Mouse (Mus musculus): ENCODE results near the gene Ankrd50. TPM values are rescaled to one million over a fixed set of nuclear protein-coding genes. Genes with fewer than 3 reads are reported as not detected.

Gene Ankrd50
- polyA plus RNA-seq, 1 experiment from 2014 or later, result 19.0 TPM

DNA sequence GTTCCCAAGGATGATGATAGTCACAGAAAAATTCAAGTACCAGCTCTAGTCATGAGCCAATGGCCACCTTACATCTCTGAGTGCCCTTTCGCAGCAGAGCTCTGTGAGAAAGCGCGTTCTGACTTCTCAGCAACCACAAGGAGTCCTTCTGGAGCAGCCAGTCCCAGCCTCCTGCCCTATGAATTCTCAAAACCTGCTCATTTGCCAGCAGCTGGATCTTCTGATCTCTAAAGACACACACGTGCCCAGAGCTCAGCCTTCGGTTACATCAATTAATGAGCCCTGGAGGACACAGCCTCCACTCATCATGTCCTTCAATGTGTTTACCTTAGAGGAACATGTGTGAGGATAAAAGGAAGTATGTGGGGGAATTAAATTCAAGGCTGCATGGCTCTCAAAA, 53.2 kb downstream of the Ankrd50 start:
- Histone ChIP-seq H3K9me3 (ENCODE audit: control insufficient read depth, low read length) (no peaks in the 10 kb centered on the region), H3K4me1 (ENCODE audit: control insufficient read depth in 2 of 2, insufficient read depth in 2 of 2, low read length in 2 of 2) (peaks cover 3 to 6% of the 10 kb centered on the region in 2 experiments; a peak in 2 of 4 replicates), H3K27me3 (ENCODE audit: control insufficient read depth, insufficient read depth, low read length) (no peaks in the 10 kb centered on the region), H3K27ac (replicated peaks in 1 of 2; ENCODE audit: control insufficient read depth in 1 of 2, insufficient read depth in 1 of 2, low read depth in 2 of 2, low read length in 2 of 2) (no peak overlapping the region), H3K4me3 (ENCODE audit: control insufficient read depth in 1 of 2, insufficient read depth in 1 of 2, low read depth in 1 of 2, low read length in 2 of 2) (no peak overlapping the region), H3K4me2 (ENCODE audit: low read length) (no peak overlapping the region), H3K9ac (ENCODE audit: low read length) (no peak overlapping the region), H3K36me3 (ENCODE audit: control insufficient read depth, insufficient read depth, low read length) (no peaks in the 10 kb centered on the region)
- 84% methylated on average over 5 of the region's 5 CpGs for WGBS
- no peak for ATAC-seq (ENCODE audit: insufficient number of reproducible peaks, insufficient read depth, low FRiP score, low read depth)

DNA sequence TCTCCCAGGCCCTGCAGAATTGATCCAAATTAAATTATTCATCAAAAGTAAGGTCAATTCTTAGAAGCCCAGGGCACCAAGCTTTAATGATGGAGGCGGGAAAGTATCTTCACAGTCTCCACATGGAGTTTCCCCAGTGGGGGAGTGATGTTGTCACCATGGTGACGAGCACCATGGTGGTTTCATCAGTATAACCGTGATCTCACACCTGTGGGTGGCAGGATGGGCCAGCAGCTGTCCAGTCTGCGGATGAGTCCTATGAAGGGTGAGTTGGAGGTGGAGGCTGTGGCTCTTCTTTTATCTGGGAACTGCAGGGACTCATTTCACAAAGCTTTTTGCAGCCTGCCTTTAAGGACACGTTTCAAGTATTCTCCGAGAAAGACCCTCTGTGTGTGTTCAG, 53.6 kb downstream of the Ankrd50 start:
- Histone ChIP-seq H3K4me3 (ENCODE audit: control insufficient read depth in 1 of 2, insufficient read depth in 1 of 2, low read depth in 1 of 2, low read length in 2 of 2) (no peak overlapping the region), H3K9ac (ENCODE audit: low read length) (no peak overlapping the region), H3K4me1 (ENCODE audit: control insufficient read depth in 2 of 2, insufficient read depth in 2 of 2, low read length in 2 of 2) (peaks cover 3 to 6% of the 10 kb centered on the region in 2 experiments; a peak in 2 of 4 replicates), H3K36me3 (ENCODE audit: control insufficient read depth, insufficient read depth, low read length) (no peaks in the 10 kb centered on the region), H3K27ac (replicated peaks in 1 of 2; ENCODE audit: control insufficient read depth in 1 of 2, insufficient read depth in 1 of 2, low read depth in 2 of 2, low read length in 2 of 2) (no peak overlapping the region), H3K27me3 (ENCODE audit: control insufficient read depth, insufficient read depth, low read length) (no peaks in the 10 kb centered on the region), H3K4me2 (ENCODE audit: low read length) (no peak overlapping the region), H3K9me3 (ENCODE audit: control insufficient read depth, low read length) (no peaks in the 10 kb centered on the region)
- no peak for ATAC-seq (ENCODE audit: insufficient number of reproducible peaks, insufficient read depth, low FRiP score, low read depth)
- WGBS, result 78% methylated on average over 6 of the region's 6 CpGs

DNA sequence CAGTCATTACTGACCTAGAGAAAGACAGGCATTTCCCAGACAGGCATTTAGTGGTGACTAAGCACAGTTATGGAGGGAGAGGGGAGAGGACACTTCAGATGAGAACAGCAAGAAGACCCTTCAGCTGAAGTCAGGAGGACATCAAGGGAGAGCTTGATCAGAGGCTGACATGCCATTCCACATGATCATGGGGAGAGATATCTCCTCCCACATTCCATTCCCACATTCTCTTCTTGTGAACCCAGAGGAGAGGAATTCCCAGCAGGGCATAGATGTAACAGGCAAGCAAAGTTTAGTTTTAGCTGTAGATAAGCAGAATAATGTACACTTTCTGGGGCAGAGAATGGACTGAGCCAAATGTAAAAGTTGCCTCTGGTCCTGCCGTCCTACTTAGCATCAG, 57.4 kb downstream of the Ankrd50 start:
- H3K27me3 ChIP-seq (ENCODE audit: control insufficient read depth, insufficient read depth, low read length), result no peaks in the 10 kb centered on the region
- no peak overlapping the region for H3K4me3 ChIP-seq (ENCODE audit: control insufficient read depth in 1 of 2, insufficient read depth in 1 of 2, low read depth in 1 of 2, low read length in 2 of 2)
- H3K9me3 ChIP-seq (ENCODE audit: control insufficient read depth, low read length), result no peaks in the 10 kb centered on the region
- 43% methylated on average over 1 of the region's 1 CpGs for WGBS
- H3K4me1 ChIP-seq (ENCODE audit: control insufficient read depth in 2 of 2, insufficient read depth in 2 of 2, low read length in 2 of 2), result peaks cover 0 to 2% of the 10 kb centered on the region in 2 experiments; a peak in 1 of 4 replicates
- H3K27ac ChIP-seq (replicated peaks in 1 of 2; ENCODE audit: control insufficient read depth in 1 of 2, insufficient read depth in 1 of 2, low read depth in 2 of 2, low read length in 2 of 2), result no peak overlapping the region
- H3K4me2 ChIP-seq (ENCODE audit: low read length), result no peak overlapping the region
- no peak overlapping the region for H3K9ac ChIP-seq (ENCODE audit: low read length)
- H3K36me3 ChIP-seq (ENCODE audit: control insufficient read depth, insufficient read depth, low read length), result no peaks in the 10 kb centered on the region
- no peak for ATAC-seq (ENCODE audit: insufficient number of reproducible peaks, insufficient read depth, low FRiP score, low read depth)

DNA sequence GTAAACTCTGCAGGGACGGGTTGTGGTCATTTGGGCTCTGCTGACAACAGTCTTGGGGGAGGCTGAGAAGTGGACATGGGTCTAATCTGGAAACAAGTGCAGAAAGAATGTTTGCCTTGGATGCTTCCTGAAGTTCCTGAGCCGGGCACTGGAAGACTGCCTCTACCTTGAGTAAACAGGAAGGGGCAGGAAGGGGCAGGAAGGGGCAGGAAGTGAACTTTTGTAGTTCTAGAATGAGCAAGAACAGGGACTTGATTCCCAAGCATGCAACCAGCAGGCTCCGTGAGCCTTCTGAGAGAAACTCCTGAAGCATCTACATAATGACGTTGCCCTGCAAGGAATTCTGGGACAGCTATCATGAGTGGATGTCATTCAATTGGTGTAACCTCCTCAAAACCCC, 60.7 kb downstream of the Ankrd50 start:
- H3K36me3 ChIP-seq (ENCODE audit: control insufficient read depth, insufficient read depth, low read length), result no peaks in the 10 kb centered on the region
- no peak overlapping the region for H3K4me2 ChIP-seq (ENCODE audit: low read length)
- no peak for ATAC-seq (ENCODE audit: insufficient number of reproducible peaks, insufficient read depth, low FRiP score, low read depth)
- WGBS, result 36% methylated on average over 4 of the region's 4 CpGs
- H3K4me1 ChIP-seq (ENCODE audit: control insufficient read depth in 2 of 2, insufficient read depth in 2 of 2, low read length in 2 of 2), result peaks cover 0 to 2% of the 10 kb centered on the region in 2 experiments; a peak in 1 of 4 replicates
- no peak overlapping the region for H3K4me3 ChIP-seq (ENCODE audit: control insufficient read depth in 1 of 2, insufficient read depth in 1 of 2, low read depth in 1 of 2, low read length in 2 of 2)
- H3K9me3 ChIP-seq (ENCODE audit: control insufficient read depth, low read length), result no peaks in the 10 kb centered on the region
- no peak overlapping the region for H3K27ac ChIP-seq (replicated peaks in 1 of 2; ENCODE audit: control insufficient read depth in 1 of 2, insufficient read depth in 1 of 2, low read depth in 2 of 2, low read length in 2 of 2)
- no peaks in the 10 kb centered on the region for H3K27me3 ChIP-seq (ENCODE audit: control insufficient read depth, insufficient read depth, low read length)
- no peak overlapping the region for H3K9ac ChIP-seq (ENCODE audit: low read length)

DNA sequence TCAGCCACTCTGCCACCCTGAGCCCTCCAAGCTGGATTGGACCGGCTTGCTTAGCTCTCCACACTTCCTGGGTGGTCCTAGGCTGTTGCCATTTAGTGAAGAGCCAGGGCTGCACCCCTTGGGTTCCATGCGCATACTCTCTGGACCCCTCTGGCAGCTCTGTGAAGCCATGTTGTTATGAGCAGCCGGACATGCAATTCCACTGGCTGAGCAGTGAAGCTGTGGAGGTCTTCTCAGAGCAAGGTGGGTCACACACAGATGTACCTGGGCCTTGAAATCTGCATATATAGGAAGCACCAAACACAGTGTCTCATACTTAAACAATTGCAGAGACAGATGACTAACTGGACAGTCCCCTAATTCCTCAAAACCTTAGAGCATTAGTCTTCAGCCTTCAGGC, 64.7 kb downstream of the Ankrd50 start:
- no peak overlapping the region for H3K9ac ChIP-seq (ENCODE audit: low read length)
- no peaks in the 10 kb centered on the region for H3K36me3 ChIP-seq (ENCODE audit: control insufficient read depth, insufficient read depth, low read length)
- no peaks in the 10 kb centered on the region for H3K9me3 ChIP-seq (ENCODE audit: control insufficient read depth, low read length)
- ATAC-seq (ENCODE audit: insufficient number of reproducible peaks, insufficient read depth, low FRiP score, low read depth), result no peak
- H3K4me1 ChIP-seq (ENCODE audit: control insufficient read depth in 2 of 2, insufficient read depth in 2 of 2, low read length in 2 of 2), result peaks cover 0 to 2% of the 10 kb centered on the region in 2 experiments; a peak in 1 of 4 replicates
- 83% methylated on average over 3 of the region's 3 CpGs for WGBS
- H3K27me3 ChIP-seq (ENCODE audit: control insufficient read depth, insufficient read depth, low read length), result no peaks in the 10 kb centered on the region
- H3K27ac ChIP-seq (replicated peaks in 1 of 2; ENCODE audit: control insufficient read depth in 1 of 2, insufficient read depth in 1 of 2, low read depth in 2 of 2, low read length in 2 of 2), result no peak overlapping the region
- no peak overlapping the region for H3K4me2 ChIP-seq (ENCODE audit: low read length)
- no peak overlapping the region for H3K4me3 ChIP-seq (ENCODE audit: control insufficient read depth in 1 of 2, insufficient read depth in 1 of 2, low read depth in 1 of 2, low read length in 2 of 2)

DNA sequence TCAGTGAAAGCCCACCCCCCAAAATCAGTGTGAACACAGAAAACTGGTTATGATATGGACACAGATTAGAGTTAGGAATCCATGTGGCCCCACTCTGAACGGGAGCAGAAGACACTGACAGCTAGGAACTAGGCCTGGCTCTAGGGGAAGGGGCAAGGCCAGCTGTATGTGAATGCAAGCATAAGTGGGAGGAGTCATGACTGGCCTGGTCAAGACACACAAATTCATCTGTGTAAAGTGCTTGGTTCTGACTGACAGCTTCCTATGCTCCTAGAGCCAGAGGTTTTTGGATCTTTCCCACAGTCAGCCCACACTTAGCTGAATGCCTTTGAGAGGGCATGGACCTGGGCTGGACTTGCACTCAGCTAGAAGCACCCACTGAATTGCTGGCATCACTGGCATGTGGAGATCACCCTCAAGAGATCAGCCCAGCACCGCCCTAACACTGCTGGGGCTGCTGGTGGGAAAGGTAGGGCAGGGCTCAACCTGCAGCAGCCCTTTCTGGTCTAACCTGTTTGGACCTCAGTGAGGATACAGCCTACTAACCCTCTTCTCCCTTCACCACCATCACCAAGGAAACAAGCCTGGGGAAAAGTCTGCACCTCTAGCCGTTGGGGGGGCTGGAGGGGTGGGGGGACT, 69.2 kb downstream of the Ankrd50 start:
- 69% methylated on average over 3 of the region's 3 CpGs for WGBS
- H3K9me3 ChIP-seq (ENCODE audit: control insufficient read depth, low read length), result no peaks in the 10 kb centered on the region
- no peaks in the 10 kb centered on the region for H3K27me3 ChIP-seq (ENCODE audit: control insufficient read depth, insufficient read depth, low read length)
- H3K36me3 ChIP-seq (ENCODE audit: control insufficient read depth, insufficient read depth, low read length), result no peaks in the 10 kb centered on the region
- H3K4me3 ChIP-seq (ENCODE audit: control insufficient read depth in 1 of 2, insufficient read depth in 1 of 2, low read depth in 1 of 2, low read length in 2 of 2), result no peak overlapping the region
- no peaks in the 10 kb centered on the region for H3K4me1 ChIP-seq (ENCODE audit: control insufficient read depth in 2 of 2, insufficient read depth in 2 of 2, low read length in 2 of 2)
- H3K4me2 ChIP-seq (ENCODE audit: low read length), result no peak overlapping the region
- H3K9ac ChIP-seq (ENCODE audit: low read length), result no peak overlapping the region
- no peak overlapping the region for H3K27ac ChIP-seq (replicated peaks in 1 of 2; ENCODE audit: control insufficient read depth in 1 of 2, insufficient read depth in 1 of 2, low read depth in 2 of 2, low read length in 2 of 2)
- no peak for ATAC-seq (ENCODE audit: insufficient number of reproducible peaks, insufficient read depth, low FRiP score, low read depth)
